Mouse (Mus musculus) cerebellum, adult 8-10 months (tissue): Measurements from ENCODE around the gene Ddx3y.

Experiments
- DNase-seq: peaks from one replicate; pipeline ENCODE4 v3.0.0; 2022

Gene Ddx3y

DNA sequence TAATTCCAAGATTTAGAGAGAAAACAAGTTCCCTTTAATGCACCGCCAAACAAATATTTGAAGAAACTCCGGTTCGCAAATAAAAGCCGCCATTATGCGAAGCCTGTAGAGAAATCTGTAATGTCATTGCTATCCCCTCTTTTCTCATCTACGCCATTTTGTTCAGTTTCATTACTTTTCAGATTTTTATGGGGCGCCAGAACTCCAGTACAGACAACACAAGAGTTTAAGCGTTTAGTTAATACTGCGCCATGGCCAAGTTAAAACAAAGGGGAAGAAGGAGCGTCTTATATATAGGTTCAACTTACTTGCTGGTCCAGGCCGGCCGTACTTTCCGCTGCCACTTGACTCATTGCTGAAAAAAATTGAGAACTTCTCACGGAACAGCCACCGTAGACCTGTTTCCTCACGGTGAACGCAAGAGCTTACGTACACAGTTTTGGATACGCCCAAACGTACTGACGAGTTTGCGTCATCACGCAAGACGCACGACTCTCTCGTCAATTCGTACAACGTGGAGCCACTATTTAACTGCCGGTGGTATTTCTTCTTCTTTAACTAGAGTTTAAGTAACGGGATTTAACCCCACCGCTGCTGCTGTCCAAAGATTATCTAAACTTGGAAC is at the start of gene Ddx3y:
Gene Ddx3y (minus strand): TSS at position 459 of the 625 bp plus-strand sequence.
- no peak for DNase-seq

DNA sequence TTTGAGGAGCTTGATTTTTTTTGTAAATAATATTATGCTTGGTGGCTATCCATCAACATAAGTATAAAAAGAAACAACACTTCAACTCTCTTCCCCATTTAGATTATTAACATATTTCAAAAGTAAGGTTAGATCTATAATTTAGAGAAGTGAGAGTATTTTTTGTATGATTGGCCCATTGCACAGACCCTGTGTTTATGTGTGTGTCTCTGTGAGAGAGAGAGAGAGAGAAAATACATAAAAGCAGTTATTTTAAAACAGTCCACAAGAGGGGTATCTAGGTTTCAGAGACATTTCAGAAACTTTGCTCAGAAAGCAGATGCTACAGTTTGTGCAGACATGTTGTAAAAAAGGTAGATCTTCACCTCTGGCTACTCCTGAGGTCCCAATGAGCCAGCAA is 7.3 kb upstream of the Ddx3y start:
- no peak for DNase-seq

DNA sequence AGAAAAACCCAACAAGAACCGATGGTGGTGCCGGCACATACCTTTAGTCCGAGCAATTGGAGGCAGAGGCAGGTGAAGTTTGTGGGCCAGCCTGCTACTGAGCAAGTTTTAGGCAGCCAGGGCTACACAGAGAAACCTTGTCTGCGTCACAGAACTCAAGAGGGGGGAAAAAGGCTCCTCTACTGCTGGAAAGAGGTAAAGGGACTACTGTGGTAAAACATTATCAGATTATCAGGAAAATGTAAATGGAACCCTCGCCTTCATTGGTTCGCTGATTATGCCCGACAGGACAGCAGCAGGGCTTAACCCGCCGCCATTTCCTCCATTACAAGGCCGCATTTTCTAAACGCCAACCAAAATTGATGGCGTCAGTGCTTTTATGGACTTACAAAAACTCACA is 694 bp downstream of the Ddx3y start:
- DNase-seq, result no peak

DNA sequence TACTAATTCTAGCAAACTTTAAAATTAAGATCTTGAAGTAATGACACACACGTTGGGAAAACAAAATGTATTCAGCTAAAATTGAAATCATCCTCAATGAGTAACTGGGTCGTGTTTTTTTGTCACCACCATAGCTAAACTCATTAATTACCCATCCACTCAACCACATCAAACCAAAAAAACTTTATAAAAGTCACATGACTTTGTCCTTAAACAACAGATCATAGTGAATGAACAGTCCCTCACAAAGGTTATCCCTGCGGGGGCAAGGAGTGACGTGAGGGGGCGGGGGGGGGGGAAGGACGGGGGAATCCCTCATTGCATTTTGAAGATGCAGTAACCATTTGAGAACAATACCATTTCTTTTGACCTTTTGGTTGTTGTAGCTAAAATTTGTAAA is 40.3 kb downstream of the Ddx3y start:
- no peak for DNase-seq

GRCm38 (mm10) chrY:1245426-1245863 is 41.0 kb downstream of the Ddx3y start, which contains the start of gene Uty:
TSS of gene Uty (minus strand) at chrY:1245759.
- no peak for DNase-seq

GRCm38 (mm10) chrY:1244940-1245339 is 41.5 kb downstream of the Ddx3y start:
- DNase-seq, result no peak

- DNase-seq, result no peak
Measured at GRCm38 (mm10) chrY:1244421-1244820, 42.0 kb downstream of the Ddx3y start.

GRCm38 (mm10) chrY:1220001-1220400 is 66.4 kb downstream of the Ddx3y start:
- no peak for DNase-seq
